Mouse (Mus musculus): Measurements from ENCODE around the gene Dyrk1a. TPM values are rescaled to one million over a fixed set of nuclear protein-coding genes. Genes with fewer than 3 reads are reported as not detected.

Dyrk1a gene
- polyA plus RNA-seq, 1 experiment from 2014 or later: 9.4 TPM

- Histone ChIP-seq H3K9me3 (ENCODE audit: control insufficient read depth, low read length) (no peaks in the 10 kb centered on the region), H3K4me1 (ENCODE audit: control insufficient read depth, insufficient read depth, low read depth, low read length) (no peaks in the 10 kb centered on the region), H3K27me3 (replicated peaks; ENCODE audit: control insufficient read depth, insufficient read depth, low read length) (no peaks in the 10 kb centered on the region), H3K9ac (ENCODE audit: low read depth, low read length) (no peak overlapping the region), H3K4me2 (ENCODE audit: low read length) (no peak overlapping the region), H3K36me3 (ENCODE audit: control insufficient read depth, insufficient read depth, low read length) (no peaks in the 10 kb centered on the region), H3K27ac (ENCODE audit: low read depth, low read length) (no peak overlapping the region), H3K4me3 (ENCODE audit: low read length) (no peak overlapping the region)
- 87% methylated on average over 8 of the region's 8 CpGs for WGBS
- ATAC-seq: no peak
Measured at GRCm38 (mm10) chr16:94736462-94737358, 166.9 kb downstream of the Dyrk1a start.

DNA sequence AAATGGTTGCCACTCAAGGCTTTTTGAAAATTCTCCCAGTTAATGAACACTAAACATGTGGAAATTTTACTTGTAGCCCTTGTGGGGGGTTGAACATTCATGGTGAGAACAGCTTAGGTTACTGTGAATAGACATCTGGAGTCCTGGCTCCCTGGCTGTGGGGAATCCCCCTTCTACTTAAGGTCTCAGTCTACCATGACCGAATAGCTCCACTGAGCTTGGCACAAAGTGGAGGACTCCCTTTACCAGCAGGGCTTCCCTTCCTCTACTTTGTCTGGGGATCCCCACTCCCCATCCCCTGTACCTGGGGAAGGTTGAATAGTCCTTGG is 167.5 kb downstream of the Dyrk1a start:
- Histone ChIP-seq H3K36me3 (ENCODE audit: control insufficient read depth, insufficient read depth, low read length) (no peaks in the 10 kb centered on the region), H3K27ac (ENCODE audit: low read depth, low read length) (no peak overlapping the region), H3K9me3 (ENCODE audit: control insufficient read depth, low read length) (no peaks in the 10 kb centered on the region), H3K4me3 (ENCODE audit: low read length) (no peak overlapping the region), H3K4me1 (ENCODE audit: control insufficient read depth, insufficient read depth, low read depth, low read length) (no peaks in the 10 kb centered on the region), H3K4me2 (ENCODE audit: low read length) (no peak overlapping the region), H3K9ac (ENCODE audit: low read depth, low read length) (no peak overlapping the region), H3K27me3 (replicated peaks; ENCODE audit: control insufficient read depth, insufficient read depth, low read length) (no peaks in the 10 kb centered on the region)
- ATAC-seq: no peak
- 83% methylated on average over 1 of the region's 1 CpGs for WGBS

DNA sequence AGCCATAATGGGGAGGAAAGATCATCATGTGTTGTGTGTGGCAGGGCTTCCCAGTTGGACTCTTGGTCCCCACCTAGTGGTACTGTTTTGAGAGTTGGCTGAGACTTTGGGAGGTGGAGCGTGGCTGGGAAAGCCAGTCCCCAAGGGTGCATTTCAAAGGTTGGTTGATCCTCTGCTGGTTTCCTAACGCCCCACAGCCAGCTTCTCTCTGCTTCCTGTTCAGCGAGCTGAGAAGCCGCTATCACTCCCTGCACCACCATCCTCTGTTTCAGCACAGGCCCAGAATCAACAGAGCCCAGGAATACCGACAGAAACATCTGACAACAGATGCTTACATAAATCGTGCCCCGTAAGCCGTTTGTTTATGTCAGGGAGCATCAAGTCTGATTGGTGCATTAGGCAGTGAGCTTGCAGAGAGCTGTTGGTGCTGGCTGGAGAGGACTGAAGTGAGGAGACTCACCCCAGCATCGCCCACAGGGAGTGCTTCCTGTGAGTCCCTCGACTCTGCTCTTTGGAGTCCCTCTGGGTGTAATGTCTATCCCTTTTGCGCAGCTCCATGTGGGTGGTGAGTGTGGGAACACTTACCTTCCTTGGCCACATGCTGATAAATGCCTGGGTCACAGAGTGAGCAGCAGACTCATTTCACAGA is 174.2 kb downstream of the Dyrk1a start:
- no peaks in the 10 kb centered on the region for H3K36me3 ChIP-seq (ENCODE audit: control insufficient read depth, insufficient read depth, low read length)
- H3K27me3 ChIP-seq (replicated peaks; ENCODE audit: control insufficient read depth, insufficient read depth, low read length): no peaks in the 10 kb centered on the region
- H3K4me2 ChIP-seq (ENCODE audit: low read length): peak overlapping the region; percentile 41
- H3K27ac ChIP-seq (ENCODE audit: low read depth, low read length): no peak overlapping the region
- peak; percentile 50; the same call in 1 of the 2 replicates for ATAC-seq
- 0 out of 2 replicates have a peak overlapping the region, but pooled peaks have one; percentile 16 for H3K9ac ChIP-seq (ENCODE audit: low read depth, low read length)
- no peaks in the 10 kb centered on the region for H3K9me3 ChIP-seq (ENCODE audit: control insufficient read depth, low read length)
- H3K4me1 ChIP-seq (ENCODE audit: control insufficient read depth, insufficient read depth, low read depth, low read length): no peaks in the 10 kb centered on the region
- H3K4me3 ChIP-seq (ENCODE audit: low read length): no peak overlapping the region
- 4% methylated on average over 11 of the region's 11 CpGs for WGBS

DNA sequence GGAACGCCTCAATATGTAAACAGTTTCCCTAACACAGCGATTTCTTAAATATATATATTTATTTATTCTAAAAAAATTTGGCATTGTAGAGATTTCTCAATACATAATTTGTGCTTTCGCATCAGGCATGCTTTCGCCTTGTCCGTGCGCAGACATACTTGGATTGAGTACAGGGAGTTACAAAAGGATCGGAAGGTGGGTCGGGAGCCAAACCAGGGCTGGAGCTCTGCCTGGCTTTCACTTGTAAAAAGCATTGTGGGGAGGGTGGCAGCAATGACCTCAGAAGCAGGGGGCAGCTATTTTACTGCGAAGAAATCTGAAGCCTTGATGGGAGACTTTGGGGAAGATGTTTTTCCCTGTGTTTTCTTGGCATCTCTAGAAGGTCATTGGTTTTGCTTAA is 175.2 kb downstream of the Dyrk1a start:
- no peak overlapping the region for H3K27ac ChIP-seq (ENCODE audit: low read depth, low read length)
- no peaks in the 10 kb centered on the region for H3K4me1 ChIP-seq (ENCODE audit: control insufficient read depth, insufficient read depth, low read depth, low read length)
- ATAC-seq: no peak
- no peak overlapping the region for H3K9ac ChIP-seq (ENCODE audit: low read depth, low read length)
- 68% methylated on average over 9 of the region's 9 CpGs for WGBS
- no peaks in the 10 kb centered on the region for H3K27me3 ChIP-seq (replicated peaks; ENCODE audit: control insufficient read depth, insufficient read depth, low read length)
- no peaks in the 10 kb centered on the region for H3K9me3 ChIP-seq (ENCODE audit: control insufficient read depth, low read length)
- no peak overlapping the region for H3K4me2 ChIP-seq (ENCODE audit: low read length)
- H3K4me3 ChIP-seq (ENCODE audit: low read length): no peak overlapping the region
- no peaks in the 10 kb centered on the region for H3K36me3 ChIP-seq (ENCODE audit: control insufficient read depth, insufficient read depth, low read length)

Other genes starting within 250 kb of the Dyrk1a start
- 0.84 and 1.3 TPM in 2 replicates for gene Ripply3, start 241.6 kb upstream of the Dyrk1a start, polyA plus RNA-seq (2015; fragmentation: Nextera tagmentation; extraction: Ambion mirVana)
- gene Ttc3, start 199.4 kb upstream of the Dyrk1a start, polyA plus RNA-seq (2015; fragmentation: Nextera tagmentation; extraction: Ambion mirVana): 889 and 920 TPM in 2 replicates
- gene Pigp, start 198.2 kb upstream of the Dyrk1a start, polyA plus RNA-seq (2015; fragmentation: Nextera tagmentation; extraction: Ambion mirVana): 108 and 122 TPM in 2 replicates
- gene Vps26c, start 43.2 kb upstream of the Dyrk1a start, polyA plus RNA-seq (2015; fragmentation: Nextera tagmentation; extraction: Ambion mirVana): 91.3 and 98.0 TPM in 2 replicates